Mouse (Mus musculus) neural tube, embryonic 12.5 days (tissue): ENCODE results near the gene Il4ra. TPM values are rescaled to one million over a fixed set of nuclear protein-coding genes. Genes with fewer than 3 reads are reported as not detected.

ENCODE experiments used
- ATAC-seq: fragments of 200-750 bp; cut with Nextera tagmentation; 2 replicates; pipeline ENCODE4 v1.8.0; 2017; ENCODE audit warnings: low read depth, mild to moderate bottlenecking, moderate TSS enrichment, moderate library complexity; ENCODE audit not compliant: low FRiP score
- H3K27ac ChIP-seq: fragments of 300-500 bp; sonication (generic); 2 replicates; pipeline ENCODE4 v1.5.1; 2016
- H3K27me3 ChIP-seq: fragments of 300-500 bp; sonication (generic); replicated peaks from 2 replicates; pipeline ENCODE4 v1.6.1; 2016; ENCODE audit warnings: mild to moderate bottlenecking
- H3K36me3 ChIP-seq: fragments of 300-500 bp; sonication (generic); 2 replicates; pipeline ENCODE4 v1.6.1; 2016; ENCODE audit warnings: mild to moderate bottlenecking
- H3K4me1 ChIP-seq: fragments of 300-500 bp; sonication (generic); 2 replicates; pipeline ENCODE4 v1.6.1; 2016
- H3K4me2 ChIP-seq: fragments of 300-500 bp; sonication (generic); replicated peaks from 2 replicates; pipeline ENCODE4 v1.6.1; 2016; ENCODE audit warnings: mild to moderate bottlenecking
- H3K4me3 ChIP-seq: fragments of 300-500 bp; sonication (generic); 2 replicates; pipeline ENCODE4 v1.5.1; 2016
- H3K9ac ChIP-seq: fragments of 300-500 bp; sonication (generic); 2 replicates; pipeline ENCODE4 v1.6.1; 2016; ENCODE audit warnings: mild to moderate bottlenecking
- H3K9me3 ChIP-seq: fragments of 300-500 bp; sonication (generic); 2 replicates; pipeline ENCODE4 v1.6.1; 2016; ENCODE audit warnings: mild to moderate bottlenecking
- WGBS: fragments of 180-500 bp; shearing (Covaris S2); methylation state at CpG from one replicate; pipeline ENCODE4 v1.1.7; 2016; 5-methylcytosine and 5-hydroxymethylcytosine counted together
- polyA plus RNA-seq: library from polyadenylated mRNA; unstranded; fragments of >200 nt; fragmentation: Nextera tagmentation; extraction: Ambion mirVana; gene quantifications from 2 replicates; pipeline ENCODE4 v1.2.1, GENCODE M21; 2016

Gene Il4ra
- polyA plus RNA-seq, 1 experiment from 2014 or later = 5.1 TPM

DNA sequence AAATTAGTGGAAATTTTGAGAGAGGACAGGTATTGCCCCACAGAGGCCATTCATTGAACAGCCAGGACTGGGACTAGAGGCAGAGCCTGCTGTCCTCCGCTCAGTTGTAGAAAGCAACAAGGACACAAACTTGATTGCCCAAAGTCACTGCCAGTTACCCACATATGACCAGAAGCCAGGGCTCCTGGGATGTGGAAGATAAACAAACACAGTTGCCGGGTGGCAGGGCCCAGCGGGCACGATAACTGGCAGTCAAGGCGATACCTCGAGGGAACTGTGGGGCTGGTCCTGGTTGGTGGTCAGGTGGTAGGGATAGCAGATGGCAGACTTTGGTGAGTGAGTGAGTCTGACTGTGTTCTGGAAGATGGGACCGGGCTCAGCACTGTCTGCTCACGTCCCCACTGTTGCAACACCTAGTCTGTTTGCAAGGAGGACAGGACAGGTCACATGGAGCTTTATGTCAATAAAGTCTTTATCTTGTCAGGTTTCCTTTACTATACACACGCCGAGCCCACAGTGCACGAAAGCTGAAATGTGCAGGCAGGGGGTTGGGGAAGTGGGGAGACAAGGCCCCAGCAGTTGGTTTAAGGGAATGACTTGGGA lies 25.7 kb downstream of the Il4ra start:
- H3K36me3 ChIP-seq = no peaks in the 10 kb centered on the region
- H3K27me3 ChIP-seq = no peaks in the 10 kb centered on the region
- WGBS = 89% methylated on average over 11 of the region's 11 CpGs
- peaks cover 13% of the 10 kb centered on the region for H3K4me1 ChIP-seq
- no peak for ATAC-seq
- no peaks in the 10 kb centered on the region for H3K9me3 ChIP-seq
- no peak overlapping the region for H3K9ac ChIP-seq
- no peak overlapping the region for H3K4me2 ChIP-seq
- no peak overlapping the region for H3K27ac ChIP-seq
- H3K4me3 ChIP-seq = no peak overlapping the region

DNA sequence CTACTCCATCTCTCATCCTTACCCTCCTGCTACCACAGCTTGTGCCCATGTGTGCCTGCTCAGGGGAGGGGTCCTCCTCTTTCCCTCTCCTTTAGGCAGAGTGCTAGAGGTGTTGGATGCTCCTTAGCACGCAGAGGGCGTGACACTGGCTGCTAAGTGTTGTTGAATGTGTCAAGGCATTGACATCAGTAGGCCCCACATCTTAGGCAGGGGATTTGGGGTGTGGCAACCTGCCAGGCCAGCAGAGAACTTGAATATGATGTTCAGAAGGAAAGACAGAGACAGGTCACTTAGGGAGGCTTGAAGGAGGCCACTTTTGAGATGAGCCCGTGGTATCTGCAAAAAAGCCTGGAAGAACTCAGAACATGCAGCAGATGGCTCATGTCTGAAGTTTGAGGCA lies 26.2 kb downstream of the Il4ra start:
- 78% methylated on average over 3 of the region's 3 CpGs for WGBS
- Histone ChIP-seq H3K9ac (no peak overlapping the region), H3K36me3 (no peaks in the 10 kb centered on the region), H3K4me1 (peaks cover 13% of the 10 kb centered on the region), H3K27ac (no peak overlapping the region), H3K27me3 (no peaks in the 10 kb centered on the region), H3K4me2 (no peak overlapping the region), H3K4me3 (no peak overlapping the region), H3K9me3 (no peaks in the 10 kb centered on the region)
- ATAC-seq = no peak

DNA sequence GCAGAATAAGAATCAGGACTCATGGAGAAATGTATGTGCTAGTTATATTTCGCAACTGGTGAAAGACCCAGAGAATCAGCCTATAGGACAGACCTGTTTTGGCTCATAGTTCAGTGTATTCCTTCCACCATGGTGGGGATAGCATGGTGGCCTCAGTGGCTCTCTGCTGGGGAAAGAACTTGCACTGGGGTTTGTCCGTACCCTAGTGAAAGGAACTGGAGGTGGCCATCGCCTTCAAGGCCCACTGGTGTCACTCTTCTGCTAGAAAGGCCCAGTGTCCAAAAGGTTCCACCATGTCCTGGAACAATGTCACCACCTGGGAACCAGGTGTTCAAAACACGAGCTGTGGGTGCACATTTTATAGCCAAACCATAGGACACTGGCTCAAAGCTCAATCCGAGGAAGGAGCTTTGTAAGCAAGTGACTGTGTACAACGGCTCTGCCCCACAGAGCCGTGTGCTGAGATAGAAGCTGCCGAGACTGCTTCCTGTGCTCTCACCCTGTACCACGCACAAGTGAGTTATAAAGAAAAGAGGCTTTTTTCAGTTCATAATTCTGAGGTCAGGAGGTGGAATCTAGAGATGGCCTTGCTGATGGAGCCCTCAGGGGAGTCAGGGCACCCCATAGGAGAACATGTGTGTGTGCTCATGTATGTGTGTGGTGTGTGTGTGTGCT lies 27.8 kb downstream of the Il4ra start:
- Histone ChIP-seq H3K36me3 (no peaks in the 10 kb centered on the region), H3K4me3 (no peak overlapping the region), H3K27ac (no peak overlapping the region), H3K4me1 (peaks cover 13% of the 10 kb centered on the region), H3K27me3 (no peaks in the 10 kb centered on the region), H3K9me3 (no peaks in the 10 kb centered on the region), H3K4me2 (no peak overlapping the region), H3K9ac (no peak overlapping the region)
- 81% methylated on average over 9 of the region's 9 CpGs for WGBS
- no peak for ATAC-seq

DNA sequence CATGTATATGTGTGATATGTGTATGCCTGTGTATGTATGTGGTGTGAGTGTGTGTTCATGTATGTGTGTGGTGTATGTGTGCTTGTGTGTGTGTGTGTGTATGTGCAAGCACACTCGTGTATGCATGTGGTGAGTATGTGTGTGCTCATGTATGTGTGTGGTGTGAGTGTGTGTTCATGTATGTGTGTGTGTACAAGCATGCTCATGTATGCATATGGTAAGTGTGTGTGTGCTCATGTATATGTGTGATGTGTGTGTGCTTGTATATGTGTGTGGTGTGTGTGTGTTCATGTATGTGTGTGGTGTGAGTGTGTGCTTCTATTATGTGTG lies 28.3 kb downstream of the Il4ra start:
- Histone ChIP-seq H3K9me3 (no peaks in the 10 kb centered on the region), H3K4me2 (no peak overlapping the region), H3K27me3 (no peaks in the 10 kb centered on the region), H3K4me1 (peaks cover 13% of the 10 kb centered on the region), H3K9ac (no peak overlapping the region), H3K27ac (no peak overlapping the region), H3K36me3 (no peaks in the 10 kb centered on the region), H3K4me3 (no peak overlapping the region)
- WGBS = 81% methylated on average over 1 of the region's 1 CpGs
- no peak for ATAC-seq

DNA sequence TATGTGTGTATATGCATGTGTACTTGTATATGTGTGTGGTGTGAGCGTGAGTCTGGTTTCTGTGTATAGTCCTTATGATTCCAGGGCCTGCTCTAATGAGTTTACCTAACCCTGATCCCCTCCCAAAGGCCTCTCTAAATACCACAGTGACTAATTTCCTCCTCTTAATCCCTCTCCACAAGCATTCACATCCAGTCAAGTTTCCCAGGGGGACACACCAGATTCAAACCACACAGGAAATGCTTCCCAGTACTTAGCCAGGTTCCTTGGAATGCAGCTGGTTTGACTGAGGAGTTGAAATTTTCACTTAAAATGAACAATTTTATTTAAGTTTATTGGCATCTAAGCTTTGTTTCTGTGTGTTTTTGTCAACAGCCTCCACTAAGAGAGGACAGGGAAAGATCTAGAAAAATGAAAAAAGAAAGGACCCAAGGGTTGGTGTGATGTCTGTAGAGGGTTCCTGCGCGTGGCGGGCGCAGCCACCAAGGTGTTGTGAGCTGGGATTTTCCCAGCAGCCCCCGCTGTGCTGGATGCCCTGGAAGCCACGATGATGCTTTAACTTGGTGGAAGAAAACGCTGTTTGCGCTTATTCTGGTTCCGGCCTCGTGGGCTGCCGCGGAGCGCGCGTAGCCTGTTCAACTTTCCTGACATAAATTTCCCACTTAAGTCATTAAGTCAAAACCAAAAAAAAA lies 28.9 kb downstream of the Il4ra start:
- Histone ChIP-seq H3K9me3 (no peaks in the 10 kb centered on the region), H3K27me3 (no peaks in the 10 kb centered on the region), H3K36me3 (no peaks in the 10 kb centered on the region), H3K4me3 (peak overlapping the region; percentile 28), H3K9ac (peak overlapping the region; percentile 53), H3K27ac (no peak overlapping the region), H3K4me1 (peaks cover 13% of the 10 kb centered on the region), H3K4me2 (peak overlapping the region; percentile 86)
- ATAC-seq = no peak
- WGBS = 10% methylated on average over 16 of the region's 16 CpGs

DNA sequence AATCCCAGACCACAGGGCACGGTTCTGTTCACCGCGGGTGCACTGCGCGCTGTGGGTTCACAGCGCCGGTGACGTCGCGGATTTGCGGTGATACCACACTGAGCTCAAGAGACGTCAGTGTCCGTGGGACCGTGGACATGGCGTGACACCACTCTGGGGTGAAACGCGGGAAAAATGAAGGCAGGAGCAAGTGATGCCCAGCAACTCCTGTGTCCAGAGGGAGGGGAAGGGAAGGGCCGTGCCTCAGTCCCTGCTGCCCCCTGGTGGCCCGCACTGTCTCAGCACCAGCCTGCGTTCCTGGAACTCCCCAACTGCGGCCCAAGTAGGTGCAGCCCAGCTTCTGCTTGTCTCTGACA lies 29.4 kb downstream of the Il4ra start:
- ATAC-seq = peak; percentile 70
- Histone ChIP-seq H3K9ac (peak overlapping the region; percentile 53), H3K9me3 (peaks cover 1% of the 10 kb centered on the region; the same call in 1 of the 2 replicates), H3K27ac (no peak overlapping the region), H3K4me1 (peaks cover 13% of the 10 kb centered on the region), H3K4me3 (peak overlapping the region; percentile 28), H3K4me2 (peak overlapping the region; percentile 86), H3K27me3 (no peaks in the 10 kb centered on the region), H3K36me3 (no peaks in the 10 kb centered on the region)
- 3% methylated on average over 21 of the region's 21 CpGs for WGBS

DNA sequence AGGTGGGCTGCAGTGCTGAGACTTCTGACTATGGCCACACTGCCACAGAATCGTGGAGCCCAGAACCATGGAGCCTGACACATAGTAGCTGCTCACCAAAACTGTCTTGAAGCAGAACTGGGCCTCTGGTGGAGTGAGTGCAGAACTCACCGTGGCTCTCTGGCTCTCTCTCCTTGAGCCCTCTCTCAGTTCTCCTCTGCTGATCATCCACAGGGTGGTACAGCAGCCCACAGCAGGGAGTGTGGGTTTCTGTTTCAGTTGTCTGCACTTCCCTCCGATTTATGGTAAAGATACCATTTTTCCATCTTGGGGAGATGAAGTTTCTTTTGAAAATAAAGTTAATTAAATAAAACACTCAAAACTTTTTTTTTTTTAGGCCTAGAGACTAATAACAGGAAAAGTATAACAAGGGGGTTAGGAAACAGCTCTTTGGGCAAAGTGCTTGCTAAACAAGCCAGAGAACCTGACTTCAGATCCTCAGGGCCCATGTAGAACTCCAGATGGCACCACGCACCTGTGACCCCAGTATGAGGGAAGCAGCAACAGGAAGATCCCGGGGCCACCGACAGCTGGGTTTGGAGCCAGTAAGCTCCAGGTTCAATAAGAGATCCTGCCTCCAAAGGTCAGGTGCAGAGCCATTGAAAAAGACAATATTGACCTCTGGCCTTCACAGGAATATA lies 31.5 kb downstream of the Il4ra start:
- no peaks in the 10 kb centered on the region for H3K27me3 ChIP-seq
- H3K36me3 ChIP-seq = no peaks in the 10 kb centered on the region
- peaks cover 4% of the 10 kb centered on the region; the same call in 1 of the 2 replicates for H3K9me3 ChIP-seq
- no peak overlapping the region for H3K27ac ChIP-seq
- no peak overlapping the region for H3K9ac ChIP-seq
- no peak overlapping the region for H3K4me2 ChIP-seq
- ATAC-seq = no peak
- H3K4me1 ChIP-seq = peaks cover 5% of the 10 kb centered on the region
- no peak overlapping the region for H3K4me3 ChIP-seq
- WGBS = 74% methylated on average over 6 of the region's 6 CpGs

DNA sequence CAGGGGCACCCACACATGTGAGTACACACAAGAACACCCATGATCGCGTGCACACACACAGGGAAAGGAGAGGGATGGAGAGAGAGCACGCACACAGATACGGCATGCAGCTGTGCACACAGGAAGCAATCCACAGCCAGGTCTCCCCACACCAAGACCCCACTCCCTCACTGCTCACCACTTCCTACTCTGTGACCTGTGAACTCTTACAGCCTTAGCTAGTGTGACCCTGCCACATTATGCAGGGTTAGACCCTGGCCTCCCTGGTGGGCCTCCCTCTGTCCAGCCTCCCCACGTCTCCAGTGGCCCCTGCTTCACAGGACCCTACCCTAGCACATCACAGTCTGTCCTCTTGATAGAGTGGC lies 32.1 kb downstream of the Il4ra start:
- no peak for ATAC-seq
- no peak overlapping the region for H3K4me3 ChIP-seq
- H3K36me3 ChIP-seq = no peaks in the 10 kb centered on the region
- WGBS = 82% methylated on average over 5 of the region's 5 CpGs
- peaks cover 4% of the 10 kb centered on the region; the same call in 1 of the 2 replicates for H3K9me3 ChIP-seq
- no peak overlapping the region for H3K4me2 ChIP-seq
- H3K9ac ChIP-seq = no peak overlapping the region
- H3K4me1 ChIP-seq = peaks cover 5% of the 10 kb centered on the region
- no peak overlapping the region for H3K27ac ChIP-seq
- H3K27me3 ChIP-seq = no peaks in the 10 kb centered on the region

DNA sequence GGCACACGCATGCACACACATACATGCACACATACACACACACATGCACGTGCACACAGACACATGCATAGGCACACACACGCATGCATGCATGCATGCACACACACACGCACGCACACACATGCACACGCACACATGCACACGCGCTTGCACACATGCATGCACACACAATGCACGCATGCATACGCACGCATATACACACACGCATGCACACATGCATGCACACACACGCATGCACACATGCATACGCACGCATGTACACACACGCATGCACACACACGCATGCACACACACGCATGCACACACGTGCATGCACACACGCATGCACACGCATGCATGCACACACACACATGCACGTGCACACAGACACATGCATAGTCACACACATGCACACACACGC lies 34.4 kb downstream of the Il4ra start:
- H3K27me3 ChIP-seq = no peaks in the 10 kb centered on the region
- no peak overlapping the region for H3K4me3 ChIP-seq
- no peak overlapping the region for H3K4me2 ChIP-seq
- over 99% methylated on average over 23 of the region's 23 CpGs for WGBS
- no peaks in the 10 kb centered on the region for H3K36me3 ChIP-seq
- H3K9me3 ChIP-seq = peaks cover 4% of the 10 kb centered on the region; the same call in 1 of the 2 replicates
- H3K27ac ChIP-seq = no peak overlapping the region
- no peak for ATAC-seq
- H3K9ac ChIP-seq = no peak overlapping the region
- H3K4me1 ChIP-seq = no peaks in the 10 kb centered on the region

DNA sequence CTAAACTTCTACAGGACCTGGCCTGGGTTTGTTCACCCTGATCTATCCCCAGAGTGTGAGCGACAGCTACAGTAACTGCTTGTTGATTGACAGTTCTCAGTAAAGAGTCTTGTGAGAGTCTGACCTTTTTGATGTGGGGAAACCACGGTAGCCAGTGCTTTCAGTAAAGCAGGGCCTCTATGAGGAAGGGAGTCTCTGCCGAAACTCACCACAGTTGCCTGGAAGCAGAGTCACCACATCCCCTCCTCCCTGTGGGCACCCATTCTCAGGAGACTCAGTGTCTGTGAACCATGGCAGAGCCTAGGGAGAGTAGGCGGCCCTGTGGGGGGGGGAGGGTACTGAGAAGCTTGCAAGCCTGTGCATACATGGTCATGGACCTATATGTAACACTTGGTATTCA lies 36.8 kb downstream of the Il4ra start:
- Histone ChIP-seq H3K4me1 (no peaks in the 10 kb centered on the region), H3K27ac (no peak overlapping the region), H3K27me3 (no peaks in the 10 kb centered on the region), H3K36me3 (no peaks in the 10 kb centered on the region), H3K9ac (no peak overlapping the region), H3K9me3 (peaks cover 4% of the 10 kb centered on the region; the same call in 1 of the 2 replicates), H3K4me3 (no peak overlapping the region), H3K4me2 (no peak overlapping the region)
- no peak for ATAC-seq
- WGBS = 85% methylated on average over 4 of the region's 4 CpGs

DNA sequence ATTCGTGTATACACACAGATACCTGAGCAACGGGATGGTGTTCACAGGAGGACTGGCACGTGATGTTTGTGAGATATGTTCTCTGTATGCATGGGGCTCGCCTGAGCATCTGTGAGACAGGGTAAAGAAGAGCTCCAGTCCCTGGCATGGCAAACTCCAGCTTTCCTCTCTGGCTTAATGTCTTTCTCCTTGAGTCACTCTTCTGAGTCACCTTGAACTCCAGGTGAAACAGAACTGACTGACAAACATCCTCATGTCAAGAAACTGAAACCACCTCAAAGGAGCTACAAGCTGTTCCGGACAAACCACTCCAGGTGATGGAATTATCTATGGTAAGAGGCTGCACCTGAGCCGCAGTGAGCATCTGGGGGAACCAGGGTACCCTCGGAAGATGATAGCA lies 38.0 kb downstream of the Il4ra start:
- no peaks in the 10 kb centered on the region for H3K27me3 ChIP-seq
- no peak overlapping the region for H3K9ac ChIP-seq
- no peak overlapping the region for H3K27ac ChIP-seq
- no peak overlapping the region for H3K4me2 ChIP-seq
- no peaks in the 10 kb centered on the region for H3K36me3 ChIP-seq
- WGBS = 91% methylated on average over 7 of the region's 7 CpGs
- peaks cover 4% of the 10 kb centered on the region; the same call in 1 of the 2 replicates for H3K9me3 ChIP-seq
- H3K4me3 ChIP-seq = no peak overlapping the region
- no peak for ATAC-seq
- H3K4me1 ChIP-seq = no peaks in the 10 kb centered on the region

DNA sequence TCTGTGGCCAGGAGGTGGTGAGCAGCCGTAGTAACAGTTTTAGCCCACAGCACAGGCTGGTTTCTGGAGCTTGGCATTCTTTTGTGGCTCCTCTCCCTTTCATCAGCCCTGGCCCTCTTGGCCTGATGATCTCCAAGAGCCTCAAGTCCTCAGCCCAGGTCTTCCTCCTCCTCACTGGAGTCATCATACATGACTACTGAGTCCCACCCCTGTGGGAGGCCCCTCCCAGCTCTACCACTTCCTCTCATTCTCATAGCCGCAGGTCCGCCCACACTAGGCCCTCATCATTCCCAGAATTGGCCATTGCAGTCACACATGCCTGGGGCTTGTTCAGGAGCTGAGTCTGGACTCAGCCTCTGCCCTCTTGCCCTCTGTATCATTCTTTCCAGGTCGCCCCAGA lies 41.9 kb downstream of the Il4ra start:
- ATAC-seq = no peak
- Histone ChIP-seq H3K4me1 (no peaks in the 10 kb centered on the region), H3K4me3 (no peak overlapping the region), H3K36me3 (no peaks in the 10 kb centered on the region), H3K9ac (no peak overlapping the region), H3K27me3 (no peaks in the 10 kb centered on the region), H3K9me3 (no peaks in the 10 kb centered on the region), H3K27ac (no peak overlapping the region), H3K4me2 (no peak overlapping the region)
- 91% methylated on average over 4 of the region's 4 CpGs for WGBS
